Mouse (Mus musculus) embryonic facial prominence, embryonic 12.5 days (tissue): ENCODE data around the gene Pip4k2a. TPM values are rescaled to one million over a fixed set of nuclear protein-coding genes. Genes with fewer than 3 reads are reported as not detected.
"Not testable (repeated sequence)": the region's sequence is repeated elsewhere in the genome, so short reads cannot be mapped to it uniquely, and the experiment has no call there.

Source experiments
- ATAC-seq: fragments of 200-750 bp; cut with Nextera tagmentation; 2 replicates; pipeline ENCODE4 v1.8.0; 2017; ENCODE audit not compliant: insufficient number of reproducible peaks, insufficient read depth, low FRiP score, low TSS enrichment
- H3K27ac ChIP-seq: fragments of 300-500 bp; sonication (generic); 2 replicates; pipeline ENCODE4 v1.5.1; 2016; ENCODE audit warnings: mild to moderate bottlenecking
- H3K27me3 ChIP-seq: fragments of 300-500 bp; sonication (generic); 2 replicates; pipeline ENCODE4 v1.6.1; 2016; ENCODE audit warnings: mild to moderate bottlenecking, moderate library complexity
- H3K36me3 ChIP-seq: fragments of 300-500 bp; sonication (generic); 2 replicates; pipeline ENCODE4 v1.6.1; 2016; ENCODE audit warnings: mild to moderate bottlenecking
- H3K4me1 ChIP-seq: fragments of 300-500 bp; sonication (generic); 2 replicates; pipeline ENCODE4 v1.6.1; 2016
- H3K4me2 ChIP-seq: fragments of 300-500 bp; sonication (generic); replicated peaks from 2 replicates; pipeline ENCODE4 v1.6.1; 2016; ENCODE audit warnings: mild to moderate bottlenecking, moderate library complexity
- H3K4me3 ChIP-seq: fragments of 300-500 bp; sonication (generic); 2 replicates; pipeline ENCODE4 v1.5.1; 2016; ENCODE audit warnings: mild to moderate bottlenecking
- H3K9ac ChIP-seq: fragments of 300-500 bp; sonication (generic); 2 replicates; pipeline ENCODE4 v1.6.1; 2016; ENCODE audit warnings: mild to moderate bottlenecking, moderate library complexity
- H3K9me3 ChIP-seq: fragments of 300-500 bp; sonication (generic); 2 replicates; pipeline ENCODE4 v1.6.1; 2016; ENCODE audit warnings: mild to moderate bottlenecking, moderate library complexity
- WGBS: fragments of 180-500 bp; shearing (Covaris S2); methylation state at CpG from one replicate; pipeline ENCODE4 v1.1.7; 2016; 5-methylcytosine and 5-hydroxymethylcytosine counted together
- polyA plus RNA-seq: library from polyadenylated mRNA; unstranded; fragments of >200 nt; fragmentation: Nextera tagmentation; extraction: Ambion mirVana; gene quantifications from 2 replicates; pipeline ENCODE4 v1.2.1, GENCODE M21; 2016

Gene Pip4k2a
- polyA plus RNA-seq, 1 experiment from 2014 or later: 10.2 TPM

GRCm38 (mm10) chr2:18906421-18907084 is 91.4 kb downstream of the Pip4k2a start:
- no peak overlapping the region for H3K4me3 ChIP-seq
- ATAC-seq: no peak
- no peaks in the 10 kb centered on the region for H3K27me3 ChIP-seq
- 51% methylated on average over 2 of the region's 2 CpGs for WGBS
- H3K9ac ChIP-seq: no peak overlapping the region
- H3K27ac ChIP-seq: no peak overlapping the region
- H3K36me3 ChIP-seq: no peaks in the 10 kb centered on the region
- no peaks in the 10 kb centered on the region for H3K9me3 ChIP-seq
- no peaks in the 10 kb centered on the region for H3K4me1 ChIP-seq
- H3K4me2 ChIP-seq: no peak overlapping the region

GRCm38 (mm10) chr2:18903301-18904068 is 94.4 kb downstream of the Pip4k2a start:
- no peak overlapping the region for H3K4me2 ChIP-seq
- WGBS: 91% methylated on average over 9 of the region's 9 CpGs
- no peaks in the 10 kb centered on the region for H3K9me3 ChIP-seq

GRCm38 (mm10) chr2:18901133-18901532 is 96.8 kb downstream of the Pip4k2a start:
- ATAC-seq: no peak
- 91% methylated on average over 4 of the region's 4 CpGs for WGBS
- Histone ChIP-seq H3K27ac (no peak overlapping the region), H3K36me3 (no peaks in the 10 kb centered on the region), H3K4me1 (peaks cover 9% of the 10 kb centered on the region; the same call in 1 of the 2 replicates), H3K4me3 (no peak overlapping the region), H3K9me3 (no peaks in the 10 kb centered on the region), H3K4me2 (no peak overlapping the region), H3K27me3 (no peaks in the 10 kb centered on the region), H3K9ac (no peak overlapping the region)

More at GRCm38 (mm10) chr2:18903301-18904068, 94.4 kb downstream of the Pip4k2a start:
- ATAC-seq: no peak
- Histone ChIP-seq H3K27ac (no peak overlapping the region), H3K4me1 (no peaks in the 10 kb centered on the region), H3K4me3 (no peak overlapping the region), H3K27me3 (no peaks in the 10 kb centered on the region), H3K36me3 (no peaks in the 10 kb centered on the region), H3K9ac (no peak overlapping the region)

- no peak overlapping the region for H3K9ac ChIP-seq
- 93% methylated on average over 2 of the region's 2 CpGs for WGBS
- no peak overlapping the region for H3K27ac ChIP-seq
- H3K9me3 ChIP-seq: no peaks in the 10 kb centered on the region
- no peaks in the 10 kb centered on the region for H3K27me3 ChIP-seq
- no peak overlapping the region for H3K4me3 ChIP-seq
- H3K4me2 ChIP-seq: no peak overlapping the region
- ATAC-seq: no peak
- H3K36me3 ChIP-seq: no peaks in the 10 kb centered on the region
- H3K4me1 ChIP-seq: peaks cover 9% of the 10 kb centered on the region; the same call in 1 of the 2 replicates
Measured at GRCm38 (mm10) chr2:18900635-18901034, 97.3 kb downstream of the Pip4k2a start.

- WGBS: 17% methylated on average over 10 of the region's 10 CpGs
- no peak overlapping the region for H3K4me2 ChIP-seq
- no peak overlapping the region for H3K4me3 ChIP-seq
- no peaks in the 10 kb centered on the region for H3K36me3 ChIP-seq
- H3K27ac ChIP-seq: no peak overlapping the region
- no peak for ATAC-seq
- no peaks in the 10 kb centered on the region for H3K9me3 ChIP-seq
- peaks cover 9% of the 10 kb centered on the region; the same call in 1 of the 2 replicates for H3K4me1 ChIP-seq
- H3K27me3 ChIP-seq: no peaks in the 10 kb centered on the region
- no peak overlapping the region for H3K9ac ChIP-seq
Measured at GRCm38 (mm10) chr2:18897742-18898256, 100.1 kb downstream of the Pip4k2a start.

GRCm38 (mm10) chr2:18896015-18896414 is 101.9 kb downstream of the Pip4k2a start:
- Histone ChIP-seq H3K9me3 (no peaks in the 10 kb centered on the region), H3K9ac (no peak overlapping the region), H3K27ac (no peak overlapping the region), H3K27me3 (no peaks in the 10 kb centered on the region), H3K4me2 (no peak overlapping the region), H3K4me3 (no peak overlapping the region), H3K4me1 (peaks cover 9% of the 10 kb centered on the region; the same call in 1 of the 2 replicates), H3K36me3 (no peaks in the 10 kb centered on the region)
- 0 out of 2 replicates have a peak, but pooled peaks have one; percentile 28 for ATAC-seq
- WGBS: 39% methylated on average over 6 of the region's 6 CpGs

GRCm38 (mm10) chr2:18893336-18893735 is 104.6 kb downstream of the Pip4k2a start:
- H3K27me3 ChIP-seq, H3K9me3 ChIP-seq, H3K27ac ChIP-seq, H3K36me3 ChIP-seq, H3K4me3 ChIP-seq, H3K9ac ChIP-seq, H3K4me1 ChIP-seq, ATAC-seq, H3K4me2 ChIP-seq: not testable (repeated sequence)
- 94% methylated on average over 1 of the region's 1 CpGs for WGBS

GRCm38 (mm10) chr2:18891991-18892537 is 105.9 kb downstream of the Pip4k2a start:
- Histone ChIP-seq H3K4me3 (no peak overlapping the region), H3K36me3 (no peaks in the 10 kb centered on the region), H3K9ac (no peak overlapping the region), H3K27ac (no peak overlapping the region), H3K4me2 (no peak overlapping the region), H3K9me3 (no peaks in the 10 kb centered on the region), H3K27me3 (no peaks in the 10 kb centered on the region), H3K4me1 (no peaks in the 10 kb centered on the region)
- 89% methylated on average over 10 of the region's 10 CpGs for WGBS
- ATAC-seq: no peak

- Histone ChIP-seq H3K9ac (no peak overlapping the region), H3K4me1 (no peaks in the 10 kb centered on the region), H3K36me3 (no peaks in the 10 kb centered on the region), H3K27me3 (no peaks in the 10 kb centered on the region), H3K27ac (no peak overlapping the region), H3K4me2 (no peak overlapping the region), H3K9me3 (no peaks in the 10 kb centered on the region), H3K4me3 (no peak overlapping the region)
- 41% methylated on average over 11 of the region's 11 CpGs for WGBS
- no peak for ATAC-seq
Measured at GRCm38 (mm10) chr2:18890227-18891001, 107.5 kb downstream of the Pip4k2a start.

- no peak overlapping the region for H3K4me3 ChIP-seq
Measured at GRCm38 (mm10) chr2:18884277-18884676, 113.6 kb downstream of the Pip4k2a start.

GRCm38 (mm10) chr2:18874626-18875025 is 123.3 kb downstream of the Pip4k2a start:
- 90% methylated on average over 7 of the region's 7 CpGs for WGBS
- H3K9ac ChIP-seq: no peak overlapping the region
- H3K27ac ChIP-seq: no peak overlapping the region
- no peaks in the 10 kb centered on the region for H3K4me1 ChIP-seq
- no peak for ATAC-seq
- H3K27me3 ChIP-seq: no peaks in the 10 kb centered on the region
- H3K36me3 ChIP-seq: no peaks in the 10 kb centered on the region
- H3K4me2 ChIP-seq: no peak overlapping the region
- no peak overlapping the region for H3K4me3 ChIP-seq
- H3K9me3 ChIP-seq: no peaks in the 10 kb centered on the region

More at GRCm38 (mm10) chr2:18884277-18884676, 113.6 kb downstream of the Pip4k2a start:
- Histone ChIP-seq H3K9me3 (no peaks in the 10 kb centered on the region), H3K27ac (no peak overlapping the region), H3K9ac (no peak overlapping the region), H3K4me1 (no peaks in the 10 kb centered on the region), H3K36me3 (no peaks in the 10 kb centered on the region), H3K4me2 (no peak overlapping the region), H3K27me3 (no peaks in the 10 kb centered on the region)
- no peak for ATAC-seq
- WGBS: 91% methylated on average over 3 of the region's 3 CpGs
